Mouse (Mus musculus) liver, adult 2 months (tissue): ENCODE measurements around the gene Ric1. TPM values are rescaled to one million over a fixed set of nuclear protein-coding genes. Genes with fewer than 3 reads are reported as not detected.
A peak's percentile ranks its signal among the peaks of the same experiment; 100 is the strongest.

Experiments used
- DNase-seq: peaks from one replicate; pipeline ENCODE4 v3.0.0-alpha.2; 2011; ENCODE audit warnings: low read depth, low spot score; ENCODE audit errors: extremely low read depth
- H3K27ac ChIP-seq: fragments of 200-500 bp; replicated peaks from 2 replicates; pipeline ENCODE4 v1.5.1; 2012; ENCODE audit warnings: low read depth, mild to moderate bottlenecking, control low read depth, inconsistent platforms, low read length; ENCODE audit not compliant: insufficient read depth
- H3K27me3 ChIP-seq: fragments of 200-500 bp; 2 replicates; pipeline ENCODE4 v1.6.1; 2012; ENCODE audit warnings: mild to moderate bottlenecking, moderate library complexity, low read length, inconsistent platforms; ENCODE audit not compliant: control insufficient read depth, insufficient read depth
- H3K36me3 ChIP-seq: fragments of 200-500 bp; 2 replicates; pipeline ENCODE4 v1.6.1; 2012; ENCODE audit warnings: low read length, inconsistent platforms; ENCODE audit not compliant: control insufficient read depth, insufficient read depth
- H3K4me1 ChIP-seq: fragments of 200-500 bp; 2 replicates; pipeline ENCODE4 v1.6.1; 2011; ENCODE audit warnings: low read length; ENCODE audit not compliant: control insufficient read depth, insufficient read depth
- H3K4me3 ChIP-seq: fragments of 200-500 bp; 2 replicates; pipeline ENCODE4 v1.5.1; 2011; ENCODE audit warnings: low read depth, mild to moderate bottlenecking, control low read depth, low read length, moderate library complexity; ENCODE audit not compliant: insufficient read depth
- H3K79me2 ChIP-seq: fragments of 200-500 bp; 2 replicates; pipeline ENCODE4 v1.6.1; 2012; ENCODE audit warnings: inconsistent platforms, mild to moderate bottlenecking, low read length, moderate library complexity; ENCODE audit not compliant: control insufficient read depth, insufficient read depth
- H3K9ac ChIP-seq: fragments of 200-500 bp; 2 replicates; pipeline ENCODE4 v1.6.1; 2012; ENCODE audit warnings: low read depth, mild to moderate bottlenecking, control low read depth, inconsistent platforms, low read length
- CTCF ChIP-seq: fragments of 200-500 bp; IDR thresholded peaks from 2 replicates; pipeline ENCODE4 v1.5.1; 2011; ENCODE audit warnings: low read depth, low read length, control low read depth
- POLR2A ChIP-seq: fragments of 200-500 bp; IDR thresholded peaks from 2 replicates; pipeline ENCODE4 v1.6.1; 2011; ENCODE audit warnings: low read length, control low read depth; ENCODE audit not compliant: insufficient read depth; ENCODE audit errors: extremely low read depth
- WGBS: fragments of 180-500 bp; shearing (Covaris S2); methylation state at CpG from one replicate; pipeline ENCODE4 v1.1.7; 2018; 5-methylcytosine and 5-hydroxymethylcytosine counted together
- polyA plus RNA-seq: library from polyadenylated mRNA; depleted of rRNA; stranded (reverse); fragments of >200 nt; gene quantifications from 2 replicates; pipeline ENCODE4 v1.2.3, GENCODE M21; 2012
- total RNA-seq: library from RNA; depleted of rRNA; stranded (reverse); fragments of >200 nt; gene quantifications from 2 replicates; pipeline ENCODE4 v1.2.3, GENCODE M21; 2014

Gene Ric1
- total and polyA plus RNA-seq, 2 experiments: 5.4 to 39.3 TPM

GRCm38 (mm10) chr19:29596276-29596675 is 74.2 kb downstream of the Ric1 start:
- Histone ChIP-seq H3K79me2 (no peaks in the 10 kb centered on the region; the same call in 1 of the 2 replicates), H3K27ac (no peak overlapping the region), H3K36me3 (peaks cover 41% of the 10 kb centered on the region), H3K27me3 (no peaks in the 10 kb centered on the region), H3K4me3 (no peak overlapping the region), H3K9ac (no peak overlapping the region), H3K4me1 (no peaks in the 10 kb centered on the region)
- DNase-seq: no peak
- 96% methylated on average over 3 of the region's 3 CpGs for WGBS
- TF ChIP-seq CTCF (no peak), POLR2A (no peak)

GRCm38 (mm10) chr19:29596985-29597384 is 74.9 kb downstream of the Ric1 start:
- peak; percentile 22 for DNase-seq
- 97% methylated on average over 2 of the region's 2 CpGs for WGBS
- Histone ChIP-seq H3K4me1 (no peaks in the 10 kb centered on the region), H3K27me3 (no peaks in the 10 kb centered on the region), H3K4me3 (no peak overlapping the region), H3K79me2 (no peaks in the 10 kb centered on the region), H3K27ac (no peak overlapping the region), H3K9ac (no peak overlapping the region), H3K36me3 (peaks cover 44% of the 10 kb centered on the region)
- peak; percentile 74 for TF ChIP-seq CTCF
- no peak for TF ChIP-seq POLR2A

GRCm38 (mm10) chr19:29598981-29599380 is 76.9 kb downstream of the Ric1 start:
- H3K36me3 ChIP-seq: peaks cover 57% of the 10 kb centered on the region
- H3K27ac ChIP-seq: no peak overlapping the region
- WGBS: 80% methylated on average over 5 of the region's 5 CpGs
- no peak for TF ChIP-seq CTCF
- no peak for TF ChIP-seq POLR2A
- H3K27me3 ChIP-seq: no peaks in the 10 kb centered on the region
- H3K4me1 ChIP-seq: no peaks in the 10 kb centered on the region
- H3K4me3 ChIP-seq: no peak overlapping the region
- no peaks in the 10 kb centered on the region for H3K79me2 ChIP-seq
- no peak for DNase-seq
- H3K9ac ChIP-seq: no peak overlapping the region

GRCm38 (mm10) chr19:29603548-29604353 is 81.7 kb downstream of the Ric1 start:
- no peaks in the 10 kb centered on the region for H3K79me2 ChIP-seq
- no peak for TF ChIP-seq POLR2A
- no peak for TF ChIP-seq CTCF
- WGBS: 89% methylated on average over 14 of the region's 14 CpGs
- H3K36me3 ChIP-seq: peaks cover 53% of the 10 kb centered on the region
- no peak overlapping the region for H3K4me3 ChIP-seq
- no peak overlapping the region for H3K27ac ChIP-seq
- H3K27me3 ChIP-seq: no peaks in the 10 kb centered on the region
- 0 out of 2 replicates have a peak, but pooled peaks cover 2% of the 10 kb centered on the region for H3K4me1 ChIP-seq
- H3K9ac ChIP-seq: no peak overlapping the region
- DNase-seq: no peak

- Histone ChIP-seq H3K9ac (no peak overlapping the region), H3K4me3 (no peak overlapping the region), H3K79me2 (no peaks in the 10 kb centered on the region), H3K36me3 (peaks cover 47% of the 10 kb centered on the region), H3K4me1 (0 out of 2 replicates have a peak, but pooled peaks cover 2% of the 10 kb centered on the region), H3K27me3 (no peaks in the 10 kb centered on the region), H3K27ac (no peak overlapping the region)
- WGBS: 90% methylated on average over 3 of the region's 3 CpGs
- no peak for TF ChIP-seq CTCF
- TF ChIP-seq POLR2A: no peak
- no peak for DNase-seq
These were observed 82.6 kb downstream of the Ric1 start for GRCm38 (mm10) chr19:29604653-29605052.

GRCm38 (mm10) chr19:29607521-29607920 is 85.4 kb downstream of the Ric1 start:
- Histone ChIP-seq H3K79me2 (no peaks in the 10 kb centered on the region), H3K4me1 (0 out of 2 replicates have a peak, but pooled peaks cover 2% of the 10 kb centered on the region), H3K36me3 (peaks cover 43% of the 10 kb centered on the region), H3K27me3 (no peaks in the 10 kb centered on the region), H3K9ac (no peak overlapping the region), H3K27ac (no peak overlapping the region), H3K4me3 (no peak overlapping the region)
- TF ChIP-seq POLR2A: no peak
- no peak for TF ChIP-seq CTCF
- DNase-seq: no peak
- WGBS: 84% methylated on average over 4 of the region's 4 CpGs
